Mouse (Mus musculus) embryonic fibroblast, embryonic 13.5 days (primary cell): ENCODE measurements at regions not wholly inside any gene's neighbourhood (a gene's known extent, or its start where the extent isn't known, plus 50 kb on each side); places are given as distances from the start of the nearest gene placed in this dataset.

ENCODE experiments used
- CTCF ChIP-seq: IDR thresholded peaks from 2 replicates; pipeline ENCODE4 v1.5.1; 2011; ENCODE audit warnings: mild to moderate bottlenecking, control low read depth, low read length, moderate library complexity, borderline replicate concordance; ENCODE audit not compliant: insufficient read depth
- POLR2A ChIP-seq: IDR thresholded peaks from 2 replicates; pipeline ENCODE4 v1.6.1; 2011; ENCODE audit warnings: low read depth, mild to moderate bottlenecking, control low read depth, low read length, moderate library complexity

GRCm38 (mm10) chr3:120217710-120218109, 433.4 kb upstream of the Ptbp2 start:
- TF ChIP-seq POLR2A (no peak), CTCF (no peak)
